Mouse (Mus musculus): ENCODE measurements around the gene Pak6.

The Pak6 gene

DNA sequence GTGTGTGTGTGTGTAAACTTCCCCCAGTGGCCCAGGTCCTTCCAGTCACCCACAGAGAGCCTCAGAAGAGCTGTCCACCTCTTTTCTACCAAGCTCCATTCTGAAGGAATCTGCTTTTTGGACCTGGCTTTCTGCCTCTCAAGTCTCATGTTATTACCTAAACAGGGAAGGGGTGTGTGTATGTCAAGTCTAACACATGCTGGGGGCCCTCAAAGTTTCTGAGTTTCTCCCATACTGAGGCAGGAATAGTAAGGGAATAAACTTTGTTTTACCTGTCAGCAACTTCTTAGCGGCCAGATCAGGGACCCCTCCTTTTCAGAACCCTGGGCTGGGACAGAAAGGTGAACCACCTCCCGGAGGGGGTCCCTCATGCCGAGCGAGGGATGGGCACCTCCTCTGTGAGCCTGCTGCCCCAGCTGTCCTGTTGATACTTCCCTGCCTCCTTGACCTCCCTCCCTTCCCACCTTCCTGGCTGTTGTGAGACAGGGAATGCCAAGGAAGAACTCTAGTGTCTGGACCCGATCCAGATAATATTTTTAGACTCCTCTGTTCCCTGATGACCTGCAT, 34.3 kb downstream of the Pak6 start:
- DNase-seq (ENCODE audit: low spot score), result no peak

GRCm38 (mm10) chr2:118697955-118698354, 34.9 kb downstream of the Pak6 start:
- DNase-seq (ENCODE audit: low spot score), result no peak

DNA sequence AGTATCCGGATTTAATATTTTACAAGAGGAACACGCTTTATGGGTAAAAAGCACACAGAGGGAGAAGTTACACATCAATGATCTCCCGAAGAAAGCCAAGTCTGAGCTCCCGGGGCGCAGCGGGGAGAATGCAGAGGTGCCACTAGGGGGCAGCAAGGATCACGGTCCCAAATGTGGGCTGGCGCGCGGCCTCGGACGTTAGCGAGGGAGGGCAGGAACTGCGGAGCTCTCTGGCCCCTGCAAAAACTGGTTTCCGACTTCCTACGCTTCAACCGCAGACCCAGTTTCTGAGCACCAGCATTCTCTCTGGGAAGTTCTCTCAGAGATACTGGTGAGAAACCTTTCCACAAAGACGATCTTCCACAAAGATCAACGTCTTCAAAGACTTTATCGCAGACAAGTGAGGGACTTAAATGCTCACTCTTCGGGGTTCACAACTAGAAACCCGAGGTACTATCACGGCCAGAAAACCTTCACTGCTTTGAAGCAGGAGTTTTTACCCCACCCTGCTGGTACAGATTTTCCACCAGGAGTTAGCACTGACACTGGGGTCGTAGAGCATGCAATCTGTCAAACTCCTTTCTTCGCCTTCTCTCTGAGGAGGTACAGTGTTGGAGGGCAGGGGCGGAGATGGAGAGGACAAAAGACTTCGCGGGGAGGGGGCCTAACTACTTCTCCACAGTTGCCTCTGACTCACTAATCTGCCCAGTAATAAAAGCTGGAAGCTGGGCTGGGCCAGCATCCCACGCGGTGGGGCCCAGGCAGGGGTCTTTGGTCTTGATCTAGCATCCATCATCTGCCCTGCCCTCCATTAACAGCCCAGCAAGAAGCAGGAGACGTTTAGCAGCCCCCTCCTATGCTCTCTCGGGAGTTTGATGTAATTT, 37.3 kb downstream of the Pak6 start:
- peak; percentile 89 for DNase-seq (ENCODE audit: low spot score)

DNA sequence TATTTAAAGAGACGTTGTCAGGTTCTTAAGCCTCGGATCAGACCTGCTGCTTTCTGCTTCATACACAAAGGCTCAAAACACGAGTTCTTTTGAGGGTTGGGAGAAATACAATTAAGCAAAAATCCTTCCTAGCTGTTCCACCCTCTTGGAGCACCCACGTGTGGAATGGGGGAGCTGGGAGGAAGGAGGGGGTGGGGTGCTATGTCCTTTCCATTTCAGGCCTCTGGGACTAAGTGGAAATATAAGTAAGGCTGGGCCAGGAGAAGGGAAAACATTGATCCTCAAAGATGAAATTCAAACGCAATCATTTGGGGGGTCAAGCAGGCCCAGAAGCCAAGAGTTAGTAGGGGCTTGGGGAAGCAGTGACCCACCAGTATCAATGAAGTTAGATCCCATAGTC, 38.1 kb downstream of the Pak6 start:
- no peak for DNase-seq (ENCODE audit: low spot score)

DNA sequence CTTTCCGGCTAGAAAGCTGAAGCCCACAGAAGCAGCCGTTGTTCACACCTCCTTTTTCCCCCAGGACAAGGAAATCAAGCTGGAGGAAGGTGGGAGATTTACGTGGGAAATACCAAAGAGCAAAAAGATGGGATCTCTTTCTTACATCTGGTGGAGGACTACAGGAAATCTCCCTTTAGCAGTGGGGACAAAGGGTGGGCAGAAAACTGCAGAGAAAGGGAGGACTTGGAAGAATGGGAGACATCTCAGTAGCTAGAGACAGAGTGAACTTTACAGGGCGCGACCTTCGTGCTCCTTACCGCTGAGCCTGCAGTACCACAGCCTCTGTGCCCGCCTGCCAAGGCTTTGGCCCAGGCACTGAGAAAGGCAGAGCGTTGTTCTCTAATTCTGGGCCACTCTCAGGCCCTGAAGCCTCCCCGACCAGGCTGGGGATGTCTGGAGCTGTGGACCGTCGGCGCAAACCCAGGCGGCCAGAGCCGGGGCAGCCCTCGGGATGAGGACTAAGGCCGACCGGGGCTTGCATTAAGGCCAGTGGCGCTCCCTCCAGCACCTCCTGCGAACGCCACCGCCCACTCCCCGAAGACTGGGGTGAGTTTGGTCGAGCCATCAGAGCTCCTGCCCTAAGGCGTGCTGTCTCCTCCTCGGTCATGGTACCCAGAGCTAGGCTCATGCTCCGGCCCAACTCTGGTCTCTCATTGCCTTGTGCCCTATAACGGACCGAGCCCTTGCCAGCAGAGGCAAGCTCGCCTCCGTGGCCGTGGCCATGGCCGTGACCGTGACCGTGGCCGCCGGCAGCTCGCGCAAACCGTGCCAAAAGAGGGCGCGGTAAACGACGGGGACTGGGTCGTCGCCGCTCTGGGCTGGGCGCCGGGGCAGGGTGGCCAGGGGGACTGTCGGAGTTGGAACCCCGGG, 39.1 kb downstream of the Pak6 start:
- DNase-seq (ENCODE audit: low spot score), result no peak

- DNase-seq (ENCODE audit: low spot score), result peak; percentile 43
These were observed 40.0 kb downstream of the Pak6 start for GRCm38 (mm10) chr2:118702883-118703761.

- DNase-seq (ENCODE audit: low spot score), result no peak
These were observed 41.0 kb downstream of the Pak6 start, which contains the start of gene Ankrd63 for GRCm38 (mm10) chr2:118703913-118704730. Gene Ankrd63, minus strand, starts transcription at chr2:118703963.

- no peak for DNase-seq (ENCODE audit: low spot score)
These were observed 43.3 kb downstream of the Pak6 start for GRCm38 (mm10) chr2:118706436-118706835.

DNA sequence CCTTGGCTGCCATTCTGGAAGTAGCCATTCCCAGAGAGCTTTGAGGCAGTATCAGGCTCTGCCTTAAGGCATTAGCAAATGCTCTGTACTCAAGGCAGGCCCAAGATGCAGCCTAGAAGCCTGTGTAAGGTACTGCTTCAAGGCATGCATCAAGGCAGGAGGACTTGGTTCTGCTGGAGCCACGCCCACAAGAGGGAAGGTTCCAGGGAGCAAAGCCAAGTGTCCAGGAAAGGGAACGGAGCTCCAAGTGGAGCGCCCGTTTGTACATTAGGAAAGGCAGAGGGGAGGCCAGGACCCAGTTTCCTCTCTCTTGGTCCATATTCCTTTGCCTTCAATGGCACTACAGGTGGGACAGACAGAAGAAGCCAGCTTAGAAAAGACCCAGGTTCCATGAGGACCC, 45.4 kb downstream of the Pak6 start:
- DNase-seq (ENCODE audit: low spot score), result no peak

DNA sequence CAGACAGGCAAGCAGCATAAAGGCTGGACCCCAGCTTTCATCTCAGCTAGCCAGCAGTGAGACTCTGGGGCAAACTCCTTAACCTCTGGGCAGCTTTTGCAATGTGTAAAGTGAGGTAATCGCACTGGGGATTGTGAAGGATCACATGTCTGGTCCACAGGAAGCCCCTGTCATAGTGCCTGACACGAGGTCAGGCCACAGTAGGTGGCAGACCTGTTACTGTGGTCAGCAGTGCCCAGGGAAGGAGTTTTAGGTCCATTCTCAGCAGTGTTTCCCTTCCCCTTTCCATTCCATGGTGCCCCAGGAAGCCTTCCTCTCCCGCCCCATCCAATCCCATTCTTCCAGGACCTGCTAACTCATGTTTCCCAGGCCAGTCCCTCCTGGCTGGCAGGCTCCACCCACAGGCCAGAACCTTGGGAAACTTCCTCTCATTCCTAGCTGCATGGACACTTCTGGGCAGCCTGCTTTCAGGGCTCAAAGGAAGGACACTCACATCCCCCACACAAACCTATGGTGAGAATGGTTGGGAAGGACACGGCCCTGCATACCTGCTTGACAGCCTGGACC, 46.6 kb downstream of the Pak6 start:
- no peak for DNase-seq (ENCODE audit: low spot score)

GRCm38 (mm10) chr2:118711038-118711494, 48.0 kb downstream of the Pak6 start:
- peak; percentile 46 for DNase-seq (ENCODE audit: low spot score)

GRCm38 (mm10) chr2:118713631-118714030, 50.5 kb downstream of the Pak6 start:
- DNase-seq (ENCODE audit: low spot score), result no peak

GRCm38 (mm10) chr2:118714230-118714629, 51.1 kb downstream of the Pak6 start:
- no peak for DNase-seq (ENCODE audit: low spot score)

DNA sequence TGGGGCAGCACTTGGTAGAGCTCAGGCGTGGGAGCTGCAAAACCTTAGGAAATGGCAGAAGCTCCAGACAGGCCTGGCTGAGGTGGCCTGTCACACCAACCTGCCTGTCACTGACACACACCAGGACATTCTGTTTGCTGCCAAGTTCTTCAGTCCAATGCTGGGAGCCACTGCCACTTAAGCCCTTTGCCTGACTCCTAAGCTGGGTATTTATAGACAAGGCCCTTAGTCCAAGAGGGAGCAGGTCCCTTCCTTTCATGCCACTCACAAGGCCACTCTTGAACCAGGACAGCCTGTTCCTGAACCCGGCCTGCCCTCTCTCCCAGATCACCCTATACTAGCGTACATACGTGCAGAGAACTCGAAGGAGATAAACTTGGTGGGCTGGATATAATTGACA, 53.6 kb downstream of the Pak6 start:
- DNase-seq (ENCODE audit: low spot score), result no peak

- no peak for DNase-seq (ENCODE audit: low spot score)
These were observed 60.8 kb downstream of the Pak6 start for GRCm38 (mm10) chr2:118723693-118724486.

GRCm38 (mm10) chr2:118725511-118725910, 62.4 kb downstream of the Pak6 start:
- no peak for DNase-seq (ENCODE audit: low spot score)

DNA sequence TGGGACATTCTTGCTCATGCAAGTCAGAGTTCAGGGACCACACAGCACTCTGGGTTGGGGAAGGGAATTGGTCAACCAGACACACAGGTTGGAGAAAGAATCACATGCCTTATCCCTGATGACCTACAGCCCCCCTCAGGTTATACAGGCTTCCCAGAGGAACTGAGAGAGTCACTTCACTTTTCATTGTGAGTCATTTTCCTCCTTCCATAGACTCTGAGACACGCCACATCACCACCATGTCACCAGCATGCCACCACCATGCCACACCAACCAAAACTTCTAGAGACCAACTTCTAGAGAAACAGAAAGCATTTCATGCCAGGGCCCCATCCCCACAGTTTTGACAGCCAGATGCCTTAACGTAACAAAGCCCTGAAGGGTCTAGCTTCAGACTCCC, 63.8 kb downstream of the Pak6 start:
- DNase-seq (ENCODE audit: low spot score), result no peak

GRCm38 (mm10) chr2:118727911-118728310, 64.8 kb downstream of the Pak6 start:
- no peak for DNase-seq (ENCODE audit: low spot score)

DNA sequence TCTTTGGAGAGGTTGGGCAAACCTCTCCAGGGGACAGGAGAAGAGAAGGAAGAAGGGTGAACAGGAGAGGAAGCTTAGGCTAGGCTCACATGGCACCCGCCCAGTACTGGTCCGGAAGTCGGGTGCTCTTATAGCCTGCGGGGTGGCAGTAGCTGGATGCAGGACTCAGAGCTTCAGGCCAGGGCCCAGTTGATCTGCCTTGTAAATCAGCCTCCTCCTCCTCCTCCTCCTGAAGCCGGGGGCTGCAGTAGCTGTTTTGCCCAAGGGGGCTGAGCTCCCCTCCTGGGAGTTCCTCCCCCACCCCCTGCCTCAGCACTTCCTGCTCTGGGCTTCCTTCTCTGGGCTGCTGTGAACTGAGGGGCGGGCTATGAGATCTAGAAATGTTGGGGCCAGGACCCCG, 65.2 kb downstream of the Pak6 start, which contains the start of gene Plcb2:
Plcb2 (minus strand) TSS at position 102 of the 400 bp plus-strand sequence.
- DNase-seq (ENCODE audit: low spot score), result no peak
